Mouse (Mus musculus) forebrain, embryonic 11.5 days (tissue): ENCODE measurements around the gene A930017K11Rik. TPM values are rescaled to one million over a fixed set of nuclear protein-coding genes. Genes with fewer than 3 reads are reported as not detected.

Source experiments
- ATAC-seq: fragments of 200-750 bp; cut with Nextera tagmentation; replicated peaks from 2 replicates; pipeline ENCODE4 v1.8.0; 2017; ENCODE audit warnings: moderate TSS enrichment; ENCODE audit not compliant: low FRiP score
- DNase-seq: peaks from one replicate; pipeline ENCODE4 v3.0.0-alpha.2; 2017; ENCODE audit warnings: low spot score
- H3K27ac ChIP-seq: fragments of 300-500 bp; sonication (generic); 2 replicates; pipeline ENCODE4 v1.5.1; 2014; ENCODE audit warnings: low read depth, low read length
- H3K27me3 ChIP-seq: fragments of 300-500 bp; sonication (generic); 2 replicates; pipeline ENCODE4 v1.6.1; 2014; ENCODE audit warnings: mild to moderate bottlenecking, low read length, mixed read lengths; ENCODE audit not compliant: control insufficient read depth, insufficient read depth
- H3K36me3 ChIP-seq: fragments of 300-500 bp; sonication (generic); 2 replicates; pipeline ENCODE4 v1.6.1; 2014; ENCODE audit warnings: mild to moderate bottlenecking, low read length, moderate library complexity, mixed read lengths; ENCODE audit not compliant: control insufficient read depth, insufficient read depth
- H3K4me1 ChIP-seq: fragments of 300-500 bp; sonication (generic); replicated peaks from 2 replicates; pipeline ENCODE4 v1.6.1; 2014; ENCODE audit warnings: low read length, mixed read lengths; ENCODE audit not compliant: control insufficient read depth, insufficient read depth
- H3K4me2 ChIP-seq: fragments of 300-500 bp; sonication (generic); 2 replicates; pipeline ENCODE4 v1.6.1; 2014; ENCODE audit warnings: low read depth, mild to moderate bottlenecking, low read length, moderate library complexity, mixed read lengths; ENCODE audit not compliant: severe bottlenecking
- H3K4me3 ChIP-seq: fragments of 300-500 bp; sonication (generic); 2 replicates; pipeline ENCODE4 v1.5.1; 2014; ENCODE audit warnings: low read depth, low read length
- H3K9ac ChIP-seq: fragments of 300-500 bp; sonication (generic); 2 replicates; pipeline ENCODE4 v1.6.1; 2014; ENCODE audit warnings: low read length
- H3K9me3 ChIP-seq: fragments of 300-500 bp; sonication (generic); 2 replicates; pipeline ENCODE4 v1.6.1; 2016; ENCODE audit warnings: low read length, mixed read lengths; ENCODE audit not compliant: control insufficient read depth
- WGBS: fragments of 180-500 bp; shearing (Covaris S2); extraction: QIAGEN DNeasy Blood & Tissue Kit; methylation state at CpG from one replicate; pipeline ENCODE4 v1.1.7; 2014; 5-methylcytosine and 5-hydroxymethylcytosine counted together
- polyA plus RNA-seq: library from polyadenylated mRNA; unstranded; fragments of >200 nt; fragmentation: Nextera tagmentation; extraction: Ambion mirVana; gene quantifications from 2 replicates; pipeline ENCODE4 v1.2.1, GENCODE M21; 2014

A930017K11Rik gene
- polyA plus RNA-seq, 1 experiment from 2014 or later, result not detected

DNA sequence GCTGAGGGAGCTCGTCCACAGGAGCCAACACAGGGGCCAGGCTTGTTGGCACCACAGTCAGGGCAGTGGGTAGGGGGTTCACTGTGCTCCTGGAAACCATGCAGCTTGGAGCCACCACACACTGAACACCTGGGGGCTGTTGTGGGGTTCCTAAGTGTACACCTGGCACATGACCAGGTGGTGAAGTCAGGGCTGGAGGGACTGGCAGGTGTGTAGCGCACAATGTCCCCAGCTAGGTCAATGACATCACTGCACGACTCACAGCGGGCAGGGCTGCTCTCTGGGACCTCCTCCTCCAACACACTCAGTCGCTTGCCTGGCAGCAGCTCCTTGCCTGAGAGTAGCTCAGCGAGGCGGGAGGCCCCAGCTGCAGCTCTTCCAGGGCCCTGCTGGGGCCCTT lies 11.9 kb upstream of the A930017K11Rik start:
- 90% methylated on average over 7 of the region's 7 CpGs for WGBS
- no peak for DNase-seq
- no peaks in the 10 kb centered on the region for H3K36me3 ChIP-seq
- H3K4me1 ChIP-seq, result no peaks in the 10 kb centered on the region
- H3K27ac ChIP-seq, result no peak overlapping the region
- H3K4me3 ChIP-seq, result no peak overlapping the region
- no peak for ATAC-seq
- no peaks in the 10 kb centered on the region for H3K27me3 ChIP-seq
- no peaks in the 10 kb centered on the region for H3K9me3 ChIP-seq
- H3K4me2 ChIP-seq, result no peak overlapping the region
- H3K9ac ChIP-seq, result no peak overlapping the region

DNA sequence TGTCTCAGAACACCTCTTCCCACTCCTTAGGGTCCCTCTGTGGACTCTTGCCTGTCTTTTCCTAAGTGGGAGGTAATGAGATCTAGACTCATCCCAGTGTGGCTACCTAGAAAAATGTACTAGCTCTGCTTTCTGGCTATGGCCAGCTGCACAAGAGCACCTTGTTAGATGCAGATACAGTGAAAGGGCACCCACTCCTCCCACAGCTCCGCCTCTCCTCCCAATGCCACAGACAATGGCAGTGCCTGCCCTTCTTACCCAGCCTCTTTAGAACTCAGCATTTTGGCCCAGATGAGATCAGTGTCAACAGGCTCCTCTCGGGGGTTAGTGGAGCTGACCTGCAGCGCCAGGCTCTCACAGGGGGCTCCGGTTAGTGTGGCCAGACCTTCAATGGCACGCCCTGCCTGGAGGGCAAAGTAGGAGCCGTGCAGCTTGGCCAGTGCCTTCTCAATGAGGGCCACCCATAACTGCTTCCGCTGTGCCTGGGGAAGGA lies 10.1 kb upstream of the A930017K11Rik start:
- H3K9me3 ChIP-seq, result no peaks in the 10 kb centered on the region
- ATAC-seq (no peak), DNase-seq (no peak)
- WGBS, result 90% methylated on average over 7 of the region's 7 CpGs
- no peaks in the 10 kb centered on the region for H3K27me3 ChIP-seq
- no peaks in the 10 kb centered on the region for H3K4me1 ChIP-seq
- no peak overlapping the region for H3K4me3 ChIP-seq
- H3K4me2 ChIP-seq, result no peak overlapping the region
- no peak overlapping the region for H3K9ac ChIP-seq
- H3K36me3 ChIP-seq, result no peaks in the 10 kb centered on the region
- no peak overlapping the region for H3K27ac ChIP-seq

DNA sequence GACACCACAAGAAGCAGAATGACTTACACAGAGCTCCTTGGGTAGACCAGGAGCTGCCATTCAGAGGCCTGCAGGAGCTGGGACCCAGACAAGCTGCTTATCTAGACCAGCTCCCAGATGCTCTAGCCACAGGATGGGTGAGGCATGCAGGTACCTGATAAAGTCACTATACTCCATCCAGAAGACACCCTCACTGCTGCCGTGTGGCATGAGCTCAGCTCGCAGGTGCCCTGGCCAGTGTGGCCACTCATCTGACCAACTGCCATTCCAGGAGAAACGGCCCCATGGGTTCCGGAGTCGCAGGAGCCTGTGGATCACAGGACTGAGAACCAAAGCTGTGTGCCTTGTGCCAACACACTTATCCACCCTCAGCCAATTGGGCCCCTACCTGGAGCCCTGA lies 9.2 kb upstream of the A930017K11Rik start:
- Histone ChIP-seq H3K4me1 (no peaks in the 10 kb centered on the region), H3K9ac (no peak overlapping the region), H3K9me3 (no peaks in the 10 kb centered on the region), H3K4me2 (no peak overlapping the region), H3K27ac (no peak overlapping the region), H3K27me3 (no peaks in the 10 kb centered on the region), H3K4me3 (no peak overlapping the region), H3K36me3 (no peaks in the 10 kb centered on the region)
- DNase-seq, result peak; percentile 46
- WGBS, result 91% methylated on average over 5 of the region's 5 CpGs
- ATAC-seq, result no peak

DNA sequence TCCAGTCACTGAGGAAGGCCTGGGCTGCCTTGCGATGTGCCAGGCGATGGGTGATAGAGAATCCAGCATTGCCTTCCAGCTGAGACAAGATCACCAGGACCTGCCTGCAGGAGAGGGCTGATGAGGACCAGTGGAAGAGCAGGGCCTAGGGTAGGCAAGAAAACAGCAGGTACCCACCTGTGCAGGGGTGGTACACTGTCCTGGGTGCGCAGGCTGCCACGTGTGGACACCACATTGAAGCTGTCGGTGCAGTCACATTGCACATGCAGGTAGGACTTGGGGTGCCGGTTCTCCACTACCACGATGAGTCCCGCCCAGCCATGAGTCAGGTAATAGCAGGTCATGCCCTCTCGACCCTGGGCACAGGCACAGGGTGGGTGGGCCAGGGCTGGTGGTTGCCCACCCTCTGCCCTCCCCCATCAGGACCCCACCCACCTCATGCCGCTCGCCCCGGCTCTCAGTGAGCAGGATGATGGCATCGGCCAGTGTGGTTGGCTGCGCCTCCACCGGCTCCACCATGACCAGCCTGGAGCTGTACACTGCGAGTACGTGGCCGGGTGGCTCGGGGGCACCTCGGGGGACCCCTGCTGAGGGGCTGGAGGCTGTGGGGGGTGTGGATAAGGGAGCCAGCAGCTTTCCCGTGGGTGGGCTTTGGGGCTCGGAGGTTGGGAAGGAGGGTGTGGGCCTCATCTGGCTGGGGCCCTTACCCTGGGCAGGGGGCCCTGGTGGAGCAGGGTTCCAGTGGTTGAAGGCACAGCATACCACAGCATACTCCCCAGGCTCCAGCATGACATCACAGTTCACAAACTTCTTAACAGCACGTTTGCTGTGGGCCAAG lies 7.5 kb upstream of the A930017K11Rik start:
- Histone ChIP-seq H3K4me1 (no peaks in the 10 kb centered on the region), H3K36me3 (no peaks in the 10 kb centered on the region), H3K9ac (no peak overlapping the region), H3K27me3 (no peaks in the 10 kb centered on the region), H3K4me3 (no peak overlapping the region), H3K9me3 (no peaks in the 10 kb centered on the region), H3K4me2 (no peak overlapping the region), H3K27ac (no peak overlapping the region)
- ATAC-seq, result no peak
- no peak for DNase-seq
- WGBS, result 92% methylated on average over 23 of the region's 23 CpGs

DNA sequence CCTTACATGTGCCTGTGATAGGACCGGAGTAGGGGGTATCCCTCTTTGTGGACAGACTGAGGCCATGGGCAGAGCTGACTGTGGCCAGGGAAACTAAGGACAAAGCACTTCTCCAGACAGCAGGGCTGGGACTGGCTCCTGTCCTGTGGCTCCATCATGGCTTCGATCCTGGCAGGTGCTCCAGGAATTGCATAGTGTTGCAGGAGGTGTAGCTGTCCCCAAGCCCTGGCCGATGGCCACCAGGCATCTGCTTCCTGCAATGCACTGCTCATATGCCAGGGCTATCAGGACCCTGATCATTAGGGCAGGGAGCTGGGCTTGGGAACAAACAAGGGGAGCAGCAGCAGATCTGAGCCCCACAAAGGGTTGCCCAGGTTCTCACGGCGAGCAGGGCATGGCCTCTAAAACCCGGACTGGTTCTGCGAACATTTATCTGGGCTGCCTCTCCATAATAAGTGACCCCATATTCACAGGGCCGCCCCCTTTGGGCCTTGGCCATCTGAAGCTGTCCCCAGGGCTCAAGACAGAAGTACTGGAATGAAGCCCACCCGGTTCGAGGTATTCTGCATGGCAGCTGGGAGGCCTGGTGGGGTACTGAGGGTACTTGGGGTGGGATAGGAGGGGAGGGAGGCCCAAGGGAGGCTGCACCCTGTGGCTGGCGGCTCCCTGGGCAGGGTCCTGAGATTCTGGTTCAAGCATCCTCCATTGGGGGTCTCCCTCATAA lies 6.6 kb upstream of the A930017K11Rik start:
- no peaks in the 10 kb centered on the region for H3K9me3 ChIP-seq
- no peak overlapping the region for H3K27ac ChIP-seq
- H3K4me2 ChIP-seq, result no peak overlapping the region
- H3K27me3 ChIP-seq, result no peaks in the 10 kb centered on the region
- WGBS, result 94% methylated on average over 11 of the region's 11 CpGs
- no peak for ATAC-seq
- DNase-seq, result no peak
- no peak overlapping the region for H3K9ac ChIP-seq
- no peak overlapping the region for H3K4me3 ChIP-seq
- no peaks in the 10 kb centered on the region for H3K36me3 ChIP-seq
- no peaks in the 10 kb centered on the region for H3K4me1 ChIP-seq

DNA sequence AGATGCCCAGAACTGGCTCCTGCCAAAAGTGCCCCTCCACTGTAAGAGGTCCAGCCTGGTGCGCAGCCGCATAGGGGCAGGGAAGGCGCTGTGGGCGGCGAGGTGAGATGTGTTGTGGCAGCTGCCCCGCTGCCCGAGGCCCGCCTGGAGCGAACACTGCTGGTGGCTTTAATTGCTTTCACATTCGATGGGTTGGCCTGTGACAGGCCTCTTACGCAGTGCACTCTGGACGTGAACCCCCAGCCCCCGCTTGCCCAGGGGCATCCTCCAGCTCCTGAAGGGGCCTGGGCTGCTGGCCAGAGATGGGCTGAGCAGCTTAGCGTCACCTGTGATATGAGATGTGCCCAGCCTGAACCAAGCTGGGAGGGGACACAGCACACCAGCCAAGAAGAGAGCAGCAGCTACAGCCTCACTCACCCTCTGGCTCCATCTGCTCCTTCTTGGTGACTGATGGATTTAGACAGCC lies 5.3 kb upstream of the A930017K11Rik start:
- ATAC-seq, result no peak
- WGBS, result 82% methylated on average over 14 of the region's 14 CpGs

DNA sequence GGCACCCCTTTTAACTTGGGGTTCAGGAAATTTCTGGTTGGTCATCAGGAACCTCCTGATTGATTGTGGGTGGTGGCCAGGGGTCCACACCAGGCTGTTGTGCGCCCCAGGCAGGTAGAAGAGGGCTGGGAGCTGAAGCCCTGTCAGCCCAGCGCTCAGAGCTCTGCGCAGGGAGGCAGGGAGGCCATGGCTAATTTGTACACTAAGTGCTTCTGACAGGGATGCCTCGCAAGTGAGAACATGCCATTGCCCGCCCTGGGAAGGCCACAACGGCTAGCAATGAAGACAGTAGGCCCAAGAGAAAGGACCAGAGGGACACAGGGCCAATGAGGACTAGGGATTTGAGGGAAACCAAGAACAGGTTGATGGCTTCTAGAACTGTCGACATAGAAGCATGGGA lies 4.3 kb upstream of the A930017K11Rik start:
- Histone ChIP-seq H3K27me3 (peaks cover 19% of the 10 kb centered on the region), H3K4me2 (no peak overlapping the region), H3K9ac (no peak overlapping the region), H3K36me3 (no peaks in the 10 kb centered on the region), H3K27ac (no peak overlapping the region), H3K4me3 (no peak overlapping the region), H3K4me1 (peaks cover 5% of the 10 kb centered on the region; the same call in 1 of the 2 replicates), H3K9me3 (no peaks in the 10 kb centered on the region)
- DNase-seq (no peak), ATAC-seq (no peak)
- WGBS, result 84% methylated on average over 7 of the region's 7 CpGs

More for the DNA sequence above, 5.3 kb upstream of the A930017K11Rik start:
- Histone ChIP-seq H3K4me2 (no peak overlapping the region), H3K27me3 (peaks cover 9% of the 10 kb centered on the region), H3K36me3 (no peaks in the 10 kb centered on the region), H3K27ac (no peak overlapping the region), H3K9ac (no peak overlapping the region), H3K9me3 (no peaks in the 10 kb centered on the region), H3K4me1 (no peaks in the 10 kb centered on the region), H3K4me3 (no peak overlapping the region)
- DNase-seq, result no peak

DNA sequence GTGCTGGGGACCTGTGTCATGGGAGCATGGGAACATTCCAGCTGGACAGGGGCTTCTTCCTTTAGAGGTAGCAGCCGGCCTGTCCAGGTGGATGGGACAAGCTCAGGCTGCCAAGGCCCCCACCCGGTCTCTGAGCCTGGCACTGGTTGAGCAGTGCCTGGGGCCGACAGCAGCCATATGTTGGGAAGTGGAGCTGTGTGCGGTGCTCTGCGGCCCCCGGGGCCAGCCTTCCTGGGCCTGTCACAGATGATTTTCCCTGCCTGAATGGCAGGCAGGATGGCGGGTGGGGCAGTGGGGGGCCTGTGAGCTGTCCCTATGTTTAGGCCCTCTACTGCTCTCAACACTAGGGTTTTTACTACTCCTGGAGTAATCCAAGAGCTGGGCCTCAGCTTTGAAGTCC lies 3.8 kb upstream of the A930017K11Rik start:
- Histone ChIP-seq H3K9ac (no peak overlapping the region), H3K4me2 (no peak overlapping the region), H3K4me1 (peaks cover 9% of the 10 kb centered on the region; the same call in 1 of the 2 replicates), H3K9me3 (no peaks in the 10 kb centered on the region), H3K36me3 (no peaks in the 10 kb centered on the region), H3K27me3 (peaks cover 23% of the 10 kb centered on the region), H3K27ac (no peak overlapping the region), H3K4me3 (no peak overlapping the region)
- ATAC-seq (no peak), DNase-seq (no peak)
- WGBS, result 90% methylated on average over 7 of the region's 7 CpGs
